Mouse (Mus musculus) liver, embryonic 11.5 days (tissue): ENCODE results near the gene Fmnl1. TPM values are rescaled to one million over a fixed set of nuclear protein-coding genes. Genes with fewer than 3 reads are reported as not detected.
A peak's percentile ranks its signal among the peaks of the same experiment; 100 is the strongest.

ENCODE experiments used
- ATAC-seq: fragments of 200-750 bp; cut with Nextera tagmentation; replicated peaks from 2 replicates; pipeline ENCODE4 v1.8.0; 2017; ENCODE audit warnings: moderate number of reproducible peaks, mild to moderate bottlenecking, moderate TSS enrichment, moderate library complexity; ENCODE audit not compliant: low FRiP score
- DNase-seq: peaks from one replicate; pipeline ENCODE4 v3.0.0-alpha.2; 2017; ENCODE audit warnings: low spot score
- H3K27ac ChIP-seq: fragments of 300-500 bp; sonication (generic); 2 replicates; pipeline ENCODE4 v1.5.1; 2014; ENCODE audit warnings: mild to moderate bottlenecking, low read depth, low read length, control low read depth
- H3K27me3 ChIP-seq: fragments of 300-500 bp; sonication (generic); replicated peaks from 2 replicates; pipeline ENCODE4 v1.6.1; 2014; ENCODE audit warnings: low read length, mixed read lengths; ENCODE audit not compliant: control insufficient read depth, insufficient read depth
- H3K36me3 ChIP-seq: fragments of 300-500 bp; sonication (generic); 2 replicates; pipeline ENCODE4 v1.6.1; 2014; ENCODE audit warnings: mild to moderate bottlenecking, low read length, moderate library complexity, mixed read lengths; ENCODE audit not compliant: control insufficient read depth, insufficient read depth
- H3K4me1 ChIP-seq: fragments of 300-500 bp; sonication (generic); replicated peaks from 2 replicates; pipeline ENCODE4 v1.6.1; 2014; ENCODE audit warnings: low read length, mixed read lengths; ENCODE audit not compliant: control insufficient read depth, insufficient read depth
- H3K4me2 ChIP-seq: fragments of 300-500 bp; sonication (generic); 2 replicates; pipeline ENCODE4 v1.6.1; 2014; ENCODE audit warnings: mild to moderate bottlenecking, control low read depth, moderate library complexity
- H3K4me3 ChIP-seq: fragments of 300-500 bp; sonication (generic); 2 replicates; pipeline ENCODE4 v1.5.1; 2014; ENCODE audit warnings: low read depth, low read length, control low read depth
- H3K9ac ChIP-seq: fragments of 300-500 bp; sonication (generic); 2 replicates; pipeline ENCODE4 v1.6.1; 2014; ENCODE audit warnings: low read depth, low read length, control low read depth
- H3K9me3 ChIP-seq: fragments of 300-500 bp; sonication (generic); 2 replicates; pipeline ENCODE4 v1.6.1; 2016; ENCODE audit warnings: low read length, inconsistent platforms, mixed read lengths; ENCODE audit not compliant: control insufficient read depth
- WGBS: fragments of 180-500 bp; shearing (Covaris S2); extraction: QIAGEN DNeasy Blood & Tissue Kit; methylation state at CpG from one replicate; pipeline ENCODE4 v1.1.7; 2014; 5-methylcytosine and 5-hydroxymethylcytosine counted together
- polyA plus RNA-seq: library from polyadenylated mRNA; unstranded; fragments of >200 nt; fragmentation: Nextera tagmentation; extraction: Ambion mirVana; gene quantifications from 2 replicates; pipeline ENCODE4 v1.2.1, GENCODE M21; 2014

Fmnl1 gene
- polyA plus RNA-seq, 1 experiment from 2014 or later: 6.3 TPM

DNA sequence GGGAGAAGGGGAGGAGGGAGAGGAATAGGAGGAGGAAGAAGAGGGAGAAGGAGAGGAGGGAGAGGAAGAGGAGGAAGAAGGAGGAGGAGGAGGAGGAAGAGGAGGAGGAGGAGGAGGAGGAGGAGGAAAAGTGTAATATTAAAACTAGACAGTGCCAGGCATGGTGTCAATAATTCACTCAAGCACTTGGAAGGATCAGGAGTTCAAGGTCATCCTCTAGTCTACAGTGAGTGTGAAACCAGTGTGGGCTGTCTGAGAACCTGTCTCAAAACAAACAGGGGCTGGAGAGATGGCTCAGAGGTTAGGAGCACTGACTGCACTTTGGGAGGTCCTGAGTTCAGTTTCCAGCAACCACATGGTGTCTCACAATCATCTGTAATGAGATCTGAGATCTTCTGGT lies 31.5 kb downstream of the Fmnl1 start:
- Histone ChIP-seq H3K36me3 (no peaks in the 10 kb centered on the region), H3K9ac (no peak overlapping the region), H3K4me2 (no peak overlapping the region), H3K27me3 (peaks cover 43% of the 10 kb centered on the region), H3K4me1 (peaks cover 5% of the 10 kb centered on the region; the same call in 1 of the 2 replicates), H3K4me3 (no peak overlapping the region), H3K27ac (no peak overlapping the region), H3K9me3 (no peaks in the 10 kb centered on the region)
- ATAC-seq: no peak
- no peak for DNase-seq

DNA sequence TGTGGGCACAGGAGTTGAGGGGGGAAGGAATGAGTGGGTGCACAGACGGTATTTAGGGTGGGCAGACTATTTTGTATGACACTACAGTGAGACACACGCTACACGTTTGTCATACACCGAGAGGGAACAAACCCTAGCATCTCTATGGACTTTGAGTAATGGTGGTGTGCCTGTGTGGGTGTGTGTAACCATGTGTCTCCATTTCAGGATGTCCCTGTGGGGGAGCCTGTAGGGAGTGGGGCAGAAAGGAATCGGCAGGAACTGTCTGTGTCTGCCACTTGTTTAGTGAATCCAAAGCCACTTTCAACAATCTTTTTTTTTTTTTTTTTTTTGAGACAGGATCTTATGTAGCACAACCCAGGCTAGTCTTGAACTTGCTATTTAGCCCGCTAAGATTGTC lies 35.3 kb downstream of the Fmnl1 start:
- Histone ChIP-seq H3K9ac (no peak overlapping the region), H3K27me3 (peaks cover 5% of the 10 kb centered on the region), H3K27ac (no peak overlapping the region), H3K36me3 (no peaks in the 10 kb centered on the region), H3K4me2 (no peak overlapping the region), H3K4me1 (no peaks in the 10 kb centered on the region), H3K4me3 (no peak overlapping the region), H3K9me3 (no peaks in the 10 kb centered on the region)
- no peak for DNase-seq
- 84% methylated on average over 6 of the region's 6 CpGs for WGBS
- no peak for ATAC-seq

DNA sequence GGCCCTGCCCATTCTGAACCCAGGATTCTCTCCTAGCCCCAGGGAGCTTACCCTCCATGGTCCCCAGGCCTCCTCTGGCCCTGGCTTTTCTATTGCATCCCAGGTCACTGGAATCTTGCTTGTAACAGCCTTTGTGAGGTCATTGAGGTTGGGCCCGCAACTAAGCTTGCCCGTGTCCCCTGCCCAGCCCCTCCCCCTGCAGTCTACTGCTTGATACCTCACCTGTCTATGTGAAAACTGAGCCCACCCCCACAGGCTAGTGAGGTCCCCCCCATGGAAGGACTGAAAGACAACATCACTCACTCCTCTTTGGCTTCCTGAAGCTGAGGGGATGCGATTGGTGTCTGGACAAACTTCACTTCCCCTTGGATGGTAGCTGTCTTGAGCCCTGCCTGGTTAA lies 37.6 kb downstream of the Fmnl1 start, which contains the start of gene 1700023F06Rik:
TSS of gene 1700023F06Rik (minus strand) at position 101 of the 400 bp plus-strand sequence.
- no peak within 1 kb of the TSS for H3K9ac ChIP-seq
- whole genome bisulfite sequencing: 75% methylated on average over 3 of the region's 3 CpGs

DNA sequence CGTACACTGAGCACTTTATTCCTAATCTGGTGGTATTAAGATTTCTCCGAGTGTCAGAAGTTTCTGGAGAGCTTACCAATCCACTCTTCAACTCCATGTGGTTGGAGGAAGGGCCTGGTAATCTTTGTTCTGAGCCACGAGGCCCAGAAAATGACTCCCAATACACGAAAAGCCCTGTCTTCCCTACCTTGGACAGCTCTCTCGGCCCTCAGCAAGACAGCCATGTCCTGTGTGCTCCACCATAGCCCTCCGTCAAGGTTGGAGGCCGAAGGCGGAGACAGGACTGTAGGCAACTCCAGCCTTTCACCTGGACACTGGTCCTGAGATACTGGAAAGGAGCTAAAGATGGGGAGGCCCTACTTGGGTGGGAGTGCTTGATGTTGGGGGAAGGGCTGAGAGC lies 39.4 kb downstream of the Fmnl1 start:
- no peaks in the 10 kb centered on the region for H3K36me3 ChIP-seq
- no peaks in the 10 kb centered on the region; the same call in 1 of the 2 replicates for H3K4me1 ChIP-seq
- 61% methylated on average over 8 of the region's 8 CpGs for WGBS
- ATAC-seq (no peak), DNase-seq (no peak)
- no peak overlapping the region for H3K4me2 ChIP-seq
- no peaks in the 10 kb centered on the region for H3K27me3 ChIP-seq
- H3K9me3 ChIP-seq: no peaks in the 10 kb centered on the region
- no peak overlapping the region for H3K4me3 ChIP-seq
- no peak overlapping the region for H3K9ac ChIP-seq
- H3K27ac ChIP-seq: no peak overlapping the region

More for the DNA sequence above, 37.6 kb downstream of the Fmnl1 start, which contains the start of gene 1700023F06Rik:
- DNase-seq: no peak
- H3K4me1 ChIP-seq: no peaks in the 10 kb centered on the region
- H3K36me3 ChIP-seq: no peaks in the 10 kb centered on the region
- no peaks in the 10 kb centered on the region for H3K27me3 ChIP-seq
- no peak for ATAC-seq
- H3K4me2 ChIP-seq: no peak within 1 kb of the TSS
- no peak within 1 kb of the TSS for H3K27ac ChIP-seq
- H3K9me3 ChIP-seq: no peaks in the 10 kb centered on the region
- no peak within 1 kb of the TSS for H3K4me3 ChIP-seq

DNA sequence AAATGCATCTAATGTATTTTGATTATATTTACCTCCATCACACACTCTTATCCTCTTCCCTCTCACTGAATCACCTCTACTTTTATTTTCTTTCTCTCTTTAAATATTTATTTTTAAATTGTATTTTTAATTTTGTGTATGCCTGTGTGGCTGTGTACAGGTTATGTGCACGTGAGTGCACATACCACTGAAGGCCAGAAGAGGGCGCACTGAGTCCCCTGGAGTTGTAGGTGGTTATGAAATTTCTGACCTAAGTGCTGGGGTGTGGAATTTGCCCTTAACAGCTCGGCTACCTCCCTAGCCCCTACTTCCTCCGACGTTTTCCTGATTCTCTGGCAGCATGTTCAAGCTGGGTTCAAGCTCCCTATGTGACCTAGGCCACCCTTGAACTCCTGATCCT lies 42.8 kb downstream of the Fmnl1 start:
- Histone ChIP-seq H3K4me3 (no peak overlapping the region), H3K4me1 (no peaks in the 10 kb centered on the region; the same call in 1 of the 2 replicates), H3K4me2 (no peak overlapping the region), H3K27ac (no peak overlapping the region), H3K9ac (no peak overlapping the region), H3K36me3 (no peaks in the 10 kb centered on the region), H3K9me3 (no peaks in the 10 kb centered on the region), H3K27me3 (no peaks in the 10 kb centered on the region)
- DNase-seq (no peak), ATAC-seq (no peak)
- 79% methylated on average over 5 of the region's 5 CpGs for WGBS

DNA sequence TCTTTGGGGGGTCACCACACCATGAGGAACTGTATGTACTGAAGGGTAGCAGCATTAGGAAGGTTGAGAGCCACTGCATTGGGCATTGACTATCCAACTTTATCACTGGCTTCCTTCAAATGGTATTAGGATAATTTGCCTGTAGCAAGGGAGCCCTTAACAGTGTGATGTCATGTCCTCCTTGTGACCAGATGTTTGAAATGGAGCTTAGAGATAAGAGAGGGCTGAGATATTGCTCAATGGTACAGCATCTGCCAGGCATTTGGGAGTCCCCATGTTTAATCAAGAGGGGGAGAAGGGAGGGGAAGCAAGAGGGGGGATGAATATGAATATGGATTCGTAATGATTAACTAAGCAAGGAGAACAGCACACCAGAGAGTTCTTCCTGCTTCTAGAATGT lies 44.4 kb downstream of the Fmnl1 start:
- peak; percentile 58; the same call in 1 of the 2 replicates for ATAC-seq
- Histone ChIP-seq H3K4me1 (no peaks in the 10 kb centered on the region; the same call in 1 of the 2 replicates), H3K9me3 (no peaks in the 10 kb centered on the region), H3K4me3 (no peak overlapping the region), H3K27me3 (peaks cover 2% of the 10 kb centered on the region; the same call in 1 of the 2 replicates), H3K4me2 (no peak overlapping the region), H3K36me3 (no peaks in the 10 kb centered on the region), H3K27ac (no peak overlapping the region), H3K9ac (no peak overlapping the region)
- no peak for DNase-seq
- 52% methylated on average over 1 of the region's 1 CpGs for WGBS

DNA sequence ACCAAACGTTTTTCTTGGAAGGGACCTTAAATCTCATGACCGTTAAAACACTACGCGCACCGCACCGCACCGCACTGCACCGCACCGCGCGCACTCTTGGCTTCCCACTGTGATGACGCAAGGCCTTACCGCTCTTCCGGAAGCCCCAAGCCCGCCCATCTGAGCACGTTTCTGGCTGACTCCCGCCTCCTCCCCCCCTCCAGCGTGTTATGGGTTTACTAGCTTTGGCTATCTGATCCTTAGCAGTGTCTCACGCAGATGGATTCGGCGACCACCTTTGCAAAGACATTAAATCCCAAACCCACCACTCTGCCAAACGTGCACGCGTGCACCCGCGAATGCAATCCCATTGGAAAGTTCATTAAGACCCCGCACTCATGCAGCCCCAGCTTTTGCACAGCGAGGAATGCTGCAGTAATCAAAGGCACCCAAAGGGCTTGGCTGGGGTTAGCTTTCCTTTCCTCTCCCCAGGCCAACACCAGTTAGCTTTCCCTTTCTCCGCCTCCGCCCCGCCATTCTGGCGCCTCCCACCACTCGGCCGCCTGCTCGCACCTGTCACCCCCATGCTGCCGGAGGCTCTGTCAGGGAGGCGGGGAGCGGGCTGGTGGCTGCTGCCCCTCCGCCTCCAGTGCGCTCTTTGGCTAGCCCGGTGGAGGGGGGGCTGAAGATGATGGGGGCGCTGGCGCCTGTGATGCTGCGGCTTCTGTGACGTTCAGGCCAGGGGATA lies 47.0 kb downstream of the Fmnl1 start, which contains the start of gene Spata32:
TSS of gene Spata32 (minus strand) at position 643 of the 727 bp plus-strand sequence.
- peak; percentile 76 for ATAC-seq

DNA sequence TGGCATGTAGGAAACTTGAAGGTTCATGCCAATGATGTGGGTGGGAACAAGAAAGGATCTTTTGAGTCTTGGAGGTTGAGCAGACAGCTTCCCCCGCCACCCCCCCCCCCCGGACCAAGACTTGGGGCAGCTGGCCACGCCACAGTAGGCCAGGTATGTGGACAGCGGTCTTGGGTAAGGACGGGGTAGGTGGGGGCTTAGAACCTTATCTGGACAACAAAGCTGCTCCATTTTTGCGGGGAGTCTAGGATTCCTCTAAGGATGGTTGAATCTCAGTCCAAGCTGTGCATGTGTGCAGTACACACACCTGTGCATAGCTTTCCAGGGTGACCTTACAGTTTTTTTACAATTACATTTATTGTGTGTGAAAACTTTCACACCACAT lies 47.6 kb downstream of the Fmnl1 start:
- Histone ChIP-seq H3K9me3 (no peaks in the 10 kb centered on the region), H3K36me3 (no peaks in the 10 kb centered on the region), H3K27ac (no peak overlapping the region), H3K4me2 (peak overlapping the region; percentile 94), H3K4me3 (peak overlapping the region; percentile 55), H3K4me1 (no peaks in the 10 kb centered on the region; the same call in 1 of the 2 replicates), H3K27me3 (peaks cover 2% of the 10 kb centered on the region; the same call in 1 of the 2 replicates), H3K9ac (peak overlapping the region; percentile 62)
- WGBS: 28% methylated on average over 6 of the region's 6 CpGs
- no peak; the same call in 1 of the 2 replicates for ATAC-seq
- no peak for DNase-seq

More for the DNA sequence above, 47.0 kb downstream of the Fmnl1 start, which contains the start of gene Spata32:
- Histone ChIP-seq H3K9me3 (no peaks in the 10 kb centered on the region), H3K27ac (no peak within 1 kb of the TSS), H3K4me1 (no peaks in the 10 kb centered on the region; the same call in 1 of the 2 replicates), H3K4me2 (peak within 1 kb of the TSS; percentile 94), H3K4me3 (peak within 1 kb of the TSS; percentile 55), H3K9ac (peak within 1 kb of the TSS; percentile 62), H3K27me3 (peaks cover 2% of the 10 kb centered on the region; the same call in 1 of the 2 replicates), H3K36me3 (no peaks in the 10 kb centered on the region)
- under 1% methylated on average over 44 of the region's 45 CpGs for WGBS
- peak; percentile 67 for DNase-seq

DNA sequence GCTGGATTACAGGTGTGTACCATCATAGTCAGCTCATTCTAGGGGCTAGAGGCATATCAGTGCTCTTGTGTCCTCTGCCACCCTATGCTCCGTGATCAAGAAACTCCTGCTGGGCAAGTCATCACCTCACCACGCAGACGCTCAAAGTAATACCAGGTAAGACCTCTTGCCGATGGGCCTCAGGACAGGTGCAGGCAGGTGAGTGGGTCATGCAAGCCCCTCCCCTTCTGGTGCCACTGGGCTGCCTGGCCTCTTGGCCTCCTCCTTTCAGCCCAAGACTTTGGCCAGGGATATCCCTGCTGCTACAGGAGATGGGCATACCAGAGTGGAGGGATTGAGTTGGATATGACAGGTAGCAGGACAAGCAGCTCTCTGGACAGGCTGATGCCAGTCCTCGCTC lies 48.4 kb downstream of the Fmnl1 start:
- Histone ChIP-seq H3K36me3 (no peaks in the 10 kb centered on the region), H3K27ac (no peak overlapping the region), H3K27me3 (peaks cover 2% of the 10 kb centered on the region; the same call in 1 of the 2 replicates), H3K9ac (no peak overlapping the region), H3K4me2 (no peak overlapping the region), H3K9me3 (no peaks in the 10 kb centered on the region), H3K4me1 (no peaks in the 10 kb centered on the region; the same call in 1 of the 2 replicates), H3K4me3 (no peak overlapping the region)
- DNase-seq (no peak), ATAC-seq (no peak)
- WGBS: 87% methylated on average over 5 of the region's 5 CpGs
